Mouse (Mus musculus): ENCODE data around the gene Mpp2. TPM values are rescaled to one million over a fixed set of nuclear protein-coding genes. Genes with fewer than 3 reads are reported as not detected.

Gene Mpp2
- polyA plus RNA-seq, 1 experiment, result 4.3 TPM

DNA sequence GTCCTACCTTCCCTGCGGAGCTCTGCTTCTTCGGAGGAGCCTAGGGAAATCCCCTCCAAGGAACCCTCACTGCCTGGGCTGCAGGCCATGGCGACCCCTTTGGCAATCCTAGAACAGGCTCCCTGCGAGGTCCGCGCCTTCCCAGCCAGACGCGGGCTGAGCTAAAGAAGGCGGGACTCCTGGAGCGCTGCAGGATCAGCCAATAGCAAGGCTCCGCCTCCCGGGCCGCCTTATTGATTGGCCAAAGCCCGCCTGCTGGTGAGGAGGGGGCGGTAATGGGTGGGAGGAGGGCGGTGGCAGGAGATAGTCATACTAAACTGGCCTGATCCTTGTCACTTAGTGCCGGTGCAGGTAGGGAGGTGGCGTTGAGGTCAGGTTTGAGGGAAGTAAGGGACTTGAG lies 6.0 kb downstream of the Mpp2 start:
- H3K79me2 ChIP-seq (ENCODE audit: control insufficient read depth, insufficient read depth), result no peaks in the 10 kb centered on the region
- no peak for TF ChIP-seq POLR2A (IDR thresholded peaks at IDR 0.05; ENCODE audit: insufficient read length, low read depth)
- no peak for TF ChIP-seq E2F4 (IDR thresholded peaks at IDR 0.05; ENCODE audit: insufficient read depth)
- TF ChIP-seq POLR2AphosphoS2 (IDR thresholded peaks at IDR 0.05; ENCODE audit: insufficient read length, low read depth), result no peak
- TF ChIP-seq TCF12 (IDR thresholded peaks at IDR 0.05; ENCODE audit: insufficient read depth, poor library complexity, severe bottlenecking), result no peak
- no peak for TF ChIP-seq MYOG (IDR thresholded peaks at IDR 0.05; ENCODE audit: control insufficient read depth in 1 of 3, insufficient read depth in 1 of 3, insufficient read length in 2 of 3, low read depth in 2 of 3)
- no peak for TF ChIP-seq USF1 (IDR thresholded peaks at IDR 0.05; ENCODE audit: low read depth)
- no peak for TF ChIP-seq MAX (IDR thresholded peaks at IDR 0.05; ENCODE audit: low read depth)
- TF ChIP-seq SRF (IDR thresholded peaks at IDR 0.05; ENCODE audit: control insufficient read depth, insufficient read length, low read depth), result no peak
- TF ChIP-seq TCF3 (IDR thresholded peaks at IDR 0.05; ENCODE audit: insufficient read length, low read depth), result no peak
- TF ChIP-seq REST (IDR thresholded peaks at IDR 0.05; ENCODE audit: insufficient read depth, insufficient read length), result no peak
- no peak for TF ChIP-seq MYOD1 (IDR thresholded peaks at IDR 0.05; ENCODE audit: control insufficient read depth in 1 of 3, insufficient read length in 2 of 3, low read depth in 2 of 3)
- TF ChIP-seq CEBPB (IDR thresholded peaks at IDR 0.05; ENCODE audit: insufficient read depth, poor library complexity, severe bottlenecking), result no peak
- no peak overlapping the region for H3K4me2 ChIP-seq (ENCODE audit: low read depth)
- no peaks in the 10 kb centered on the region for H3K36me3 ChIP-seq (ENCODE audit: control insufficient read depth, insufficient read depth)
- no peak overlapping the region for H3ac ChIP-seq (ENCODE audit: control insufficient read depth, insufficient read length)
- no peak overlapping the region for H3K4me3 ChIP-seq
- peaks cover 6% of the 10 kb centered on the region for H3K27me3 ChIP-seq (ENCODE audit: control insufficient read depth, insufficient read depth, insufficient read length)

DNA sequence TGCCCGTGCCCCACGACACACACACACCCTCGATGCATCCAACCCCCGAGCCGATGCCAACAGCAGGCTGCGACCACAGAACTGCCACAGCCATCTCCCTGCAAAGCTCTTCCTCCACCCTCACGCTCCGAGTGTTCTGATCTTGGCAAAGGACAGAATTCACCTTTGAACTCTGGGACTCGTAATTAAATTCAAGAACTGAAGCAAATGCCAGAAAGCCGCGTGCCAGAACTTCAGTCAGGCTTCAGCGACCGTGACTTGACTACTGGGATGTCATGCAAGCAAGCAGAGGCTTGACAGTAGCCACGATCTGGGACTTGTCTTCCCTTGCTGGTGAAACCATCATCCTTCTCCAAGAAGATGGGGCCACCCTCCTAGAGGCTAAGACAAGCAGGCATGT lies 14.6 kb downstream of the Mpp2 start:
- Histone ChIP-seq H3K4me3 (no peak overlapping the region), H3ac (ENCODE audit: control insufficient read depth, insufficient read length) (no peak overlapping the region), H3K36me3 (ENCODE audit: control insufficient read depth, insufficient read depth) (no peaks in the 10 kb centered on the region), H3K79me2 (ENCODE audit: control insufficient read depth, insufficient read depth) (no peaks in the 10 kb centered on the region), H3K4me2 (ENCODE audit: low read depth) (no peak overlapping the region), H3K27me3 (ENCODE audit: control insufficient read depth, insufficient read depth, insufficient read length) (peaks cover 4% of the 10 kb centered on the region)
- TF ChIP-seq POLR2A (IDR thresholded peaks at IDR 0.05; ENCODE audit: insufficient read length, low read depth) (no peak), MAX (IDR thresholded peaks at IDR 0.05; ENCODE audit: low read depth) (no peak), CEBPB (IDR thresholded peaks at IDR 0.05; ENCODE audit: insufficient read depth, poor library complexity, severe bottlenecking) (no peak), E2F4 (IDR thresholded peaks at IDR 0.05; ENCODE audit: insufficient read depth) (no peak), SRF (IDR thresholded peaks at IDR 0.05; ENCODE audit: control insufficient read depth, insufficient read length, low read depth) (no peak), TCF3 (IDR thresholded peaks at IDR 0.05; ENCODE audit: insufficient read length, low read depth) (no peak), MYOG (IDR thresholded peaks at IDR 0.05; ENCODE audit: control insufficient read depth in 1 of 3, insufficient read depth in 1 of 3, insufficient read length in 2 of 3, low read depth in 2 of 3) (no peak), MYOD1 (IDR thresholded peaks at IDR 0.05; ENCODE audit: control insufficient read depth in 1 of 3, insufficient read length in 2 of 3, low read depth in 2 of 3) (no peak), POLR2AphosphoS2 (IDR thresholded peaks at IDR 0.05; ENCODE audit: insufficient read length, low read depth) (no peak), TCF12 (IDR thresholded peaks at IDR 0.05; ENCODE audit: insufficient read depth, poor library complexity, severe bottlenecking) (no peak), REST (IDR thresholded peaks at IDR 0.05; ENCODE audit: insufficient read depth, insufficient read length) (no peak), USF1 (IDR thresholded peaks at IDR 0.05; ENCODE audit: low read depth) (no peak)

DNA sequence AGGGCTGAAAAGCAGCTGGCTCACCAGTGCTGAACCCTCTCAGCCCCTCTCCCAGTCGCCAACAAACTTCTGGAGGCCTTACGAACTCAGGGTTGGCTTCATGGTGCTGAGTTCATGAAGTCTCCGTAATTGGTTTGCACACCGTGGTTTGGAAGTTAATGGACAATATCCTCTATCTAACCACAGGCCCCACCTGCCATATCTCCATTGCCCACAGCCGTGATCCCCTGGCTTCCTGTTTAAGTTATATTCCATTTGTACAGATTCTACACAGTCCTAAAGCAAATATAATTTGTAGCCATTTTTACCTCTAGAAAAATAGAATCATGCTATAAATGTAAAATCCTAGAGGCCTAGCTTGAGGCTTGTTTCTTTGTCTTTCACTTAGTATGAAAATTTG lies 15.6 kb downstream of the Mpp2 start:
- Histone ChIP-seq H3K27me3 (ENCODE audit: control insufficient read depth, insufficient read depth, insufficient read length) (peaks cover 4% of the 10 kb centered on the region), H3K36me3 (ENCODE audit: control insufficient read depth, insufficient read depth) (no peaks in the 10 kb centered on the region), H3K4me2 (ENCODE audit: low read depth) (no peak overlapping the region), H3K4me3 (no peak overlapping the region), H3ac (ENCODE audit: control insufficient read depth, insufficient read length) (no peak overlapping the region), H3K79me2 (ENCODE audit: control insufficient read depth, insufficient read depth) (no peaks in the 10 kb centered on the region)
- TF ChIP-seq REST (IDR thresholded peaks at IDR 0.05; ENCODE audit: insufficient read depth, insufficient read length) (no peak), CEBPB (IDR thresholded peaks at IDR 0.05; ENCODE audit: insufficient read depth, poor library complexity, severe bottlenecking) (no peak), MYOG (IDR thresholded peaks at IDR 0.05; ENCODE audit: control insufficient read depth in 1 of 3, insufficient read depth in 1 of 3, insufficient read length in 2 of 3, low read depth in 2 of 3) (no peak), MYOD1 (IDR thresholded peaks at IDR 0.05; ENCODE audit: control insufficient read depth in 1 of 3, insufficient read length in 2 of 3, low read depth in 2 of 3) (no peak), MAX (IDR thresholded peaks at IDR 0.05; ENCODE audit: low read depth) (no peak), USF1 (IDR thresholded peaks at IDR 0.05; ENCODE audit: low read depth) (no peak), E2F4 (IDR thresholded peaks at IDR 0.05; ENCODE audit: insufficient read depth) (no peak), TCF12 (IDR thresholded peaks at IDR 0.05; ENCODE audit: insufficient read depth, poor library complexity, severe bottlenecking) (no peak), POLR2A (IDR thresholded peaks at IDR 0.05; ENCODE audit: insufficient read length, low read depth) (no peak), POLR2AphosphoS2 (IDR thresholded peaks at IDR 0.05; ENCODE audit: insufficient read length, low read depth) (no peak)

DNA sequence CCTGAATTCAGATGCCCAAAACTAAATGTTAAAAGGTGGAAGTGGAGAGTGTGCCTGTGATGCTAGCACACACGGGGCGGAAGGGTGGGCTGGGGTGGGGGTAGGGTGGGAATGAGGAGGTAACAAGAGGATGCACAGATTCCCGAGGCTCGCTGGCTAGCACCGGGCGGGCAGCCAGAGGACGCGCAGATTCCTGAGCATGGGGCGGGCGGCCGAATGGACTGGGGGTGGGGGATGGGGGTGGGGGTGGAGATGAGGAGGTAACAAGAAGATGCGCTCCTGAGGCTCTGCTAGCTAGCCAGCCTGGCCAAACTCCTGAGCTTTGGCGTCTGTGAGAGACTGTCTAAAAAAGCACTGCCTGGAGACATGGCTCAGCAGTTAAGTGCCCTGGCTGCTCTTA lies 17.9 kb downstream of the Mpp2 start:
- Histone ChIP-seq H3K4me3 (no peak overlapping the region), H3K4me2 (ENCODE audit: low read depth) (no peak overlapping the region), H3K79me2 (ENCODE audit: control insufficient read depth, insufficient read depth) (no peaks in the 10 kb centered on the region), H3K27me3 (ENCODE audit: control insufficient read depth, insufficient read depth, insufficient read length) (peaks cover 8% of the 10 kb centered on the region), H3K36me3 (ENCODE audit: control insufficient read depth, insufficient read depth) (no peaks in the 10 kb centered on the region), H3ac (ENCODE audit: control insufficient read depth, insufficient read length) (no peak overlapping the region)
- no peak for TF ChIP-seq TCF3 (IDR thresholded peaks at IDR 0.05; ENCODE audit: insufficient read length, low read depth)
- no peak for TF ChIP-seq REST (IDR thresholded peaks at IDR 0.05; ENCODE audit: insufficient read depth, insufficient read length)
- TF ChIP-seq POLR2AphosphoS2 (IDR thresholded peaks at IDR 0.05; ENCODE audit: insufficient read length, low read depth), result no peak
- no peak for TF ChIP-seq CEBPB (IDR thresholded peaks at IDR 0.05; ENCODE audit: insufficient read depth, poor library complexity, severe bottlenecking)
- no peak for TF ChIP-seq SRF (IDR thresholded peaks at IDR 0.05; ENCODE audit: control insufficient read depth, insufficient read length, low read depth)
- TF ChIP-seq MAX (IDR thresholded peaks at IDR 0.05; ENCODE audit: low read depth), result no peak
- TF ChIP-seq USF1 (IDR thresholded peaks at IDR 0.05; ENCODE audit: low read depth), result no peak
- no peak for TF ChIP-seq POLR2A (IDR thresholded peaks at IDR 0.05; ENCODE audit: insufficient read length, low read depth)
- no peak for TF ChIP-seq MYOD1 (IDR thresholded peaks at IDR 0.05; ENCODE audit: control insufficient read depth in 1 of 3, insufficient read length in 2 of 3, low read depth in 2 of 3)
- no peak for TF ChIP-seq TCF12 (IDR thresholded peaks at IDR 0.05; ENCODE audit: insufficient read depth, poor library complexity, severe bottlenecking)
- TF ChIP-seq E2F4 (IDR thresholded peaks at IDR 0.05; ENCODE audit: insufficient read depth), result no peak
- no peak for TF ChIP-seq MYOG (IDR thresholded peaks at IDR 0.05; ENCODE audit: control insufficient read depth in 1 of 3, insufficient read depth in 1 of 3, insufficient read length in 2 of 3, low read depth in 2 of 3)
